Mouse (Mus musculus) heart, adult 2 months (tissue): ENCODE measurements around the gene Mip.

ENCODE experiments used
- CTCF ChIP-seq: fragments of 200-600 bp; IDR thresholded peaks from 2 replicates; pipeline ENCODE4 v1.8.1; 2022; ENCODE audit warnings: antibody characterized with exemption, mild to moderate bottlenecking, moderate library complexity
- EP300 ChIP-seq: fragments of 200-500 bp; IDR thresholded peaks from 2 replicates; pipeline ENCODE4 v1.6.1; 2011; ENCODE audit warnings: low read depth, low read length, control low read depth; ENCODE audit not compliant: insufficient read depth
- POLR2A ChIP-seq: fragments of 200-500 bp; IDR thresholded peaks from 2 replicates; pipeline ENCODE4 v1.6.1; 2011; ENCODE audit warnings: mild to moderate bottlenecking, low read depth, low read length, control low read depth; ENCODE audit not compliant: insufficient read depth

DNA sequence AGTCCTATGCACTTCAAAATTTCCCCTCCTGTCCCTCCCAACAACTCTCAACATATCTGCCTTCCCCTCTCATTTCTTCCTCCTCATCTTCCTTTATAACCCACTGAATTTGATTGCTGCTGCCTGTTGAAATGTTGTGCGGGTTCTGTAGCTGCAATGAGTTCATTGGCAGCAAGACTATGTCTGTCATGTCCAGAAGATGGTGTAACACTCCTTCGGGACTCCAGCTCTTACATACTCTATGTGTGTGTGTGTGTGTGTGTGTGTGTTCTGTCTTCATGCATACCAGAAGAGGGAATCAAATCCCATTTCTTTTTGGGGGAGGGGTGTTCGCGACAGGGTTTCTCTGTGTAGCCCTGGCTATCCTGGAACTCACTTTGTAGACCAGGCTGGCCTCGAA, 10.7 kb upstream of the Mip start:
- TF ChIP-seq POLR2A = no peak
- no peak for TF ChIP-seq CTCF
- TF ChIP-seq EP300 = no peak
